Mouse (Mus musculus): ENCODE data around the gene Zfp462.

Gene Zfp462

GRCm38 (mm10) chr4:55101601-55102000 lies 156.8 kb downstream of the Zfp462 start:
- in situ Hi-C loops (cut with MboI; ENCODE audit: low sequenced_read_pairs), result no loop called here

GRCm38 (mm10) chr4:55102382-55102781 lies 157.5 kb downstream of the Zfp462 start:
- in situ Hi-C loops (cut with MboI; ENCODE audit: low sequenced_read_pairs), result no loop called here

GRCm38 (mm10) chr4:55103575-55103974 lies 158.7 kb downstream of the Zfp462 start:
- in situ Hi-C loops (cut with MboI; ENCODE audit: low sequenced_read_pairs), result no loop called here

- in situ Hi-C loops (cut with MboI; ENCODE audit: low sequenced_read_pairs), result no loop called here
Observed at GRCm38 (mm10) chr4:55117839-55118487, 173.1 kb downstream of the Zfp462 start.

GRCm38 (mm10) chr4:55121126-55121525 lies 176.3 kb downstream of the Zfp462 start:
- in situ Hi-C loops (cut with MboI; ENCODE audit: low sequenced_read_pairs), result no loop called here

- in situ Hi-C loops (cut with MboI; ENCODE audit: low sequenced_read_pairs), result no loop called here
Observed at GRCm38 (mm10) chr4:55121952-55122351, 177.1 kb downstream of the Zfp462 start.

GRCm38 (mm10) chr4:55124126-55124525 lies 179.3 kb downstream of the Zfp462 start:
- in situ Hi-C loops (cut with MboI; ENCODE audit: low sequenced_read_pairs), result no loop called here

GRCm38 (mm10) chr4:55125048-55125737 lies 180.3 kb downstream of the Zfp462 start:
- in situ Hi-C loops (cut with MboI; ENCODE audit: low sequenced_read_pairs), result no loop called here

- in situ Hi-C loops (cut with MboI; ENCODE audit: low sequenced_read_pairs), result no loop called here
Observed at GRCm38 (mm10) chr4:55125738-55126054, 180.8 kb downstream of the Zfp462 start.

GRCm38 (mm10) chr4:55127228-55127901 lies 182.5 kb downstream of the Zfp462 start:
- in situ Hi-C loops (cut with MboI; ENCODE audit: low sequenced_read_pairs), result no loop called here

GRCm38 (mm10) chr4:55128088-55128835 lies 183.4 kb downstream of the Zfp462 start:
- in situ Hi-C loops (cut with MboI; ENCODE audit: low sequenced_read_pairs), result no loop called here
